Mouse (Mus musculus) cerebellum, postnatal 14 days (tissue): ENCODE measurements at regions not wholly inside any gene's neighbourhood (a gene's known extent, or its start where the extent isn't known, plus 50 kb on each side); places are given as distances from the start of the nearest gene placed in this dataset.

ENCODE experiments used
- DNase-seq, 2 experiments: peaks; one replicate each; pipeline ENCODE4 v3.0.0; 2021; ENCODE audit warnings: mixed read lengths in 2 of 2

DNA sequence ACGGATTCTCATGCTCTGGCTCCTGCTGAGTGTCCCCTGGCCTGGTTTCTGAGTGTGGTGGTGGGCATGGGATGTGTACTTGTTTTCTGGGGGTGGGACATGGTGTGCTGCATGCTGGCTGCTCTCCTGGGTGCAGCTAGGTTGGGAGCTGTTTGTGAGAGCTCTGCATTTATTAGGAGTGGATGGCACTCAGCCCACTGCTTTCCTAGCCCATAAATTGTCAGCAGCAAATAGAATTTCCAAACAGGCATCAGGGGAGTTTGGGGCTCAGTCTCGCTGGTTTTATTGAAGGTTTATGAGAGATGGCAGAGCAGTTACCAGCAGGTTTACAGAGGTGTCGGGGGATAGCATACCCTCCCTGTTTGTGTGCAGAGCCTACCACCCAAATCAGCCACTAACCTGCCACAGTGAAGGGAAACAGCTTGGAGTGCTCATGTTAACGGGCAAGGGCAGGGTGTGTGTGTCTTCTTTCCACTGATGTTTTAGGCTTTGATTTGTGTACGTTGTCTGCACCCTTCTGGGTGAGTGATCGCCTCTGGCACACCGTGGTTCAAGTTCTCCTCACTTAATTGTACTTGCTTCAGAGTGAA lies 372.6 kb downstream of the Eipr1 start:
- no peak for DNase-seq

DNA sequence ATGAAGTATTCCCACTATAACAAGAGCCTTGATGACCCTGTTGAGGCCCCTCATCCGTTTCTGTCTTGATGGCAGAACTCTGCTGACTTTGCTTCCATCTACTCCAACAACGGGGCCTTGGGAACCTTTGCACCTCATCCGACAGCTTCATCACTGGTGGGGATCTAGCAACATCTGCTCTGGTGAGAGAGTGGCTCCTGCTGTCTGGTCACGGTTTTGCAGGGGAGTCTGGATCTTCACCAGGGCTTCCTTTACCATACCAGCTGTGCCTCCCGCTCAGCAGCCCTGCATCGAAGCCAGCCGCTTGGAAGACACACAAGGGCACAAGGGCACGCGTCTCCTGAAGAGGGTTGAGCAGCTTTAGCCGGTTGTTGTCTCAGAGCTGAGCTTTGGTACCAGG lies 377.2 kb downstream of the Eipr1 start:
- DNase-seq = peak in 1 of 2 experiments; percentile 46

- peak in 1 of 2 experiments; percentile 45 for DNase-seq
These were observed 377.7 kb downstream of the Eipr1 start for GRCm38 (mm10) chr12:29129331-29129730.

DNA sequence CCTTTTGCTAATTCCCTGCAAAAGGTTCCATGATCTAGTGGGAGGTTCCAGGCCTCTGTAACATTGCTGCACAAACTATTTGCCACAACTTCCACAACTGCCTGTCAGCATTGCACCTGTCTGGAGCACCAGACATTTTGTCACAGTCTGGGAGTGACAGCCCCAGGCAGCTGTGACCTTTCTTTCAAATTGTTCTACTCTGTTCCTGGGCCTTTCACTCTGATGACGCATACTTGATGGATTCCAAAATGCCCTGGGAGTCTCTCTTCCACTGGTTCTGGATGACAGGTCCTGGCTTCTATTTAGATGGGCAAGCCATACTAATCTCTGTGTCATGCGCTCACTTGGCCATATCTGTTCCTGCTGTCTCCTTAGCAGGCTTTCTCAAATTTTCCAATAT lies 382.7 kb downstream of the Eipr1 start:
- no peak for DNase-seq

GRCm38 (mm10) chr12:29136850-29137268 lies 385.3 kb downstream of the Eipr1 start:
- DNase-seq = peak; percentile 96 to 98

DNA sequence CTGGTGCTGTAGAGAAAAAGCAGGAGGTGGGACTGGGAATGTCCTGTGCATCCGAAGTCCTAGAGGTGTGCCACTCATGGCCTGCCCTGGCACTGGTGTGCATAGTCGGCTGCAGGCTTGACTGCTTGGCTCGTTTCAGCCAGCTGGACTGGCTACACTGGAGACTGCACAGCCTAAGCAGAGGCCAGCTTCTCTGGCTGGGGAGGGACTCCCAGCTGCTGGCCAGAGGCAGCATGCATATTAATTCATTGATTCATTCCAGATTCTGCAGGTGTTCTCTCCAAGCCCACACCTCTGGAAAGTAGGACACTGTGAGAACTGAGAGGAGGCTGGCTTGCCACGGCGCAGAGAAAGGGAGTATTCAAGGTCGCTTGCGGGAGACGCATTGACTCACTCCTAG lies 385.9 kb downstream of the Eipr1 start:
- peak; percentile 57 to 59 for DNase-seq

- DNase-seq = peak in 1 of 2 experiments; percentile 51
These were observed 387.6 kb upstream of the Myt1l start for GRCm38 (mm10) chr12:29140576-29140975.

- DNase-seq = peak; percentile 90 to 92
These were observed 387.1 kb upstream of the Myt1l start for GRCm38 (mm10) chr12:29141132-29141531.

DNA sequence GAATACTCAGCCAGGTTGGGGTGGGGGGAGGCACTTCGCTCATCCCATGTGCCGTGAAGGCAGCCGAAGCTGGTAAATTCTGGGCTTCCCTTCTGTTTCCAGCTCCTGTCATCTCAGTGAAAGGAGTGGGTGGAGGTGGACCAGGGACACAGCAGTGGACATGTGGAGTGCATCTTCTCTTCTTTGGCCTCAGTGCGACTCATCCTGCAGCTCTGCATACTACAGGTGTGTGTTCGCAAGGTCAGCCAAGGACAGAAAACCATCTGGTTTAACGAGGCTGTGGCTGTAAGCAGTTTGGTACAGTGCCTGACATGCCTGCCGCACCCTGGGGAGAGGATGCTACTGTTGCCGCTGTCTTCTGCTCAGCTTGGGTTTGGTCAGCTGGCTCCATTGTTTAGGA lies 386.3 kb upstream of the Myt1l start:
- peak; percentile 58 to 59 for DNase-seq

DNA sequence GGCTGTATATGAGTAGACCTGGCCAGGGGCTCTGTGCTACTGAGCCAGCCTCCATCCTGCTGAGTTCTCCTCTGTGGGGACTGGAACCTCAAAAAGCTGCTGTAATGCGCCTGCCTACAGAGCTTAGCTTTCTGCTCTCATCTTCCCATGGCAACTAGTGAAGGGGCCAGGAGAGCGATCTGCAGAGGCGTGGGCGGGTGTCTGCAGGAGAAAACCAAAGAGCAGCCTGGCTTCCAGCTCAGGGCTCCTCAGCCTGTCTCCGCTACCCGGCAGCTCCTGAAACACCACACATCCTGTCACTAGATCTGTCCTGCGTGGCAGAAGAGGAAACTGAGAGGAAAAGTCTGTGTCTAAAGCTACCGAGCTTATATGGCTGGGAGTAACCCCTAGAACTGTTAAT lies 384.9 kb upstream of the Myt1l start:
- DNase-seq = peak; percentile 40 to 44

GRCm38 (mm10) chr12:29160920-29161319 lies 367.3 kb upstream of the Myt1l start:
- DNase-seq = no peak

DNA sequence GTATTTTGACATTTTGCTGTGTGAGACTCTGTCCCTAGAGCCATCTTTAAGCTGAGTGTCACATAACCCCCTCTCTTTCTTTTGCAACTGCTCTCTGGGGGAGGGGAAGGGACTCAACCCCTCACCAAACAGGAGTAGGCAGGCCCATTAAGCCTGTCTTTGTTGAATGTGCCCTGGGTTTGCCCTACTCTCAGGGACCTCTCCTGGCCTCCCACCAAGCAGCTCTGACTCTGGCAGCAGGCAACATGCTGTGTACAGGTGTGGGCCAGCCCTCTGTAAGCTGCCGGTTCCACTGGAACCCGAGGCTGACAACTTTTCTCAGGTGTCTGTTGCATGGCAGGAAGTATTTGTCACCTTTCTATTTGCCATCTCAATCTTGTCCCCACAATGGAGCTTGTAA lies 366.6 kb upstream of the Myt1l start:
- no peak for DNase-seq

DNA sequence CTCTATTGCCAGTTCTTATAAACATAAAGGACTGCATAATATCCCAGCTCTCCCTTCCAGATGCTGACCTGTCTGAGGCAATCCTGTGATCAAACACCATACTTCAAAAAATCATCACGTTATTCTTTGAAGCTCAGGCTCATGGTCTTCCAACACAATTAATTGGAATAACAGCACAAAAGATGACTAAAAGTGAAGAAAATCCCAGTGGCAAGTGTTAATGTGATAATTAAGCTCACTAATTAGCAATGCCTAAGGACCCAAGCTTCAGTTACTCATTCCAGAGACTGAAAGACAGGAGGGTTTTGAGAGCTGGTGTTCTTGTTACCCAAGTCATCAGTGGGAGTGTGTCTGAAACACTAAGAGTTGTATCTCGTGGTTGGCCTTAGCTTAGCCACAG lies 363.5 kb upstream of the Myt1l start:
- DNase-seq = no peak

GRCm38 (mm10) chr12:29166316-29166715 lies 361.9 kb upstream of the Myt1l start:
- no peak for DNase-seq

GRCm38 (mm10) chr12:29167922-29168321 lies 360.3 kb upstream of the Myt1l start:
- DNase-seq = no peak

GRCm38 (mm10) chr12:29175698-29176440 lies 352.3 kb upstream of the Myt1l start:
- DNase-seq = no peak

- DNase-seq = no peak
These were observed 351.0 kb upstream of the Myt1l start for GRCm38 (mm10) chr12:29177145-29177544.

DNA sequence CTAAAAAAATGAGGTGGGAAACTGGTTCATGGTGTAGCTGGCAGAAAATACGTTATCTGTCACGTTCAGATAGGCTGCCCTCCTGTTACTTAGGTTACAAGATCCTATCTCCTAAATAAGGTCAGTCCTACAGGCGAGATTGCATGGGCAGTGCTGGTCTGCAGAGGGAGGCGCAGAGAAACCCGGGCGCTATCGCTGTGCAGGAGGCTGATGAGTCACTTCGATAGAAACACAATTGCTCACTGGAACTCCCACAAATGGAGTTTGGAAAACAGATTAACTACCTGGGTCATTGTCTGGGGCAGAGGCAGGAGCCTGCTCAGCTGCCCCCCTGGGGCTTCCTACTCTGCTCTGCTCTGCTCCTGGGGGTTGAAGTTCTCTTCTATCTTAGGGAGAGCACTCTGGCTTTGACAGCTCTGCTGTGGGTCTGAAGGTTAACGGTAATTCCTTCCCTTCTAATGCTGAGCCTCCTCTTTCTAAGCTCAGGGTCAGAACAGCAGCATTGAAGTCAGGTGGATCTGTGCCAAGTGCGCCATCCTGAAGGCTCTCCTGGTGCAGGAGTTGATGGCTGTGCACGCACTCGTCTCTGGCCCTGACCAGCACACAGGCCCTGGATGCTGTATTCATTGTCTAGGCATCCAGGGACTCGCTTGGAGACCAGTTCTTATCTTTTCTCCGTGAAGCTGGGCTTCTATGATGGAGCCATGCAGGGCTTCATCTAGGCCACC lies 349.9 kb upstream of the Myt1l start:
- DNase-seq = peak in 1 of 2 experiments; percentile 16

DNA sequence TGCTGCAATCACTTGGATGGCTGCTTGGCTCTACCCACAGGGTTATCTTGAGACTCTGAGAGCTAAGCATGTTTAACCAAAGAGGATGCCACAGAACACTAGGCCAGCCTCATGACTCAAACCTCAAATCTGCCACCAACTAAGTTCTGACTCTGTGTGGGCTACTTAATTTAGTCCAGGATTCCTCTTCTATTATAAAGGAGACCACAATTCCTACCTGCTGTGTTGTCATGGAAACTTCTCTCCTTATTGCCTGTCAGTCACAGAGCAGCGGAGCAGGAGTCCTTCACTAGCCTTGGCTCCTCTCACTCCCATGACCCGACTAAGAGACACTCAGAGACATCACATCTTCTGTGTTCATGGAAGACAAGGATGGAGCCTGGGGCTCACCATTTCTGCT lies 348.8 kb upstream of the Myt1l start:
- DNase-seq = no peak

- DNase-seq = no peak
These were observed 347.6 kb upstream of the Myt1l start for GRCm38 (mm10) chr12:29180576-29180975.

DNA sequence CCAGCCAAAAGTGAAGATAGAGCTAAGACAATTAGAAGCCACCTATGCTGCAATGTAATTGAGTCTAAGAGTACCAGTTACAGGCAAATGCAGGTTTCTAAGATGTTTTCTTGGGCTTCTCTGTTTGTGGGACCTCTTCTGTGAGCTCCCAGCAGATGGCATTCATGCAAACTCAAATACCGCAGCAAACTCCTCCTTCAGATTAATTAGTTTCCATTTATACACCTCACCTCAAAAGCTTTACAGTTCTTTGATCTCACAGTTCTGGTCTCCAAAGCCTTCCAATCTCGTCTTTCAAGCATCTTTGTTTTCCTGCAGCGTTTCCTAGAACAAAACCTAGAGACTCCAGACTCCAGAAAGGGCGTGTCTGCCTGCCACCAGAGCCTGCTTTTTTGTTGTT lies 340.6 kb upstream of the Myt1l start:
- DNase-seq = no peak

- no peak for DNase-seq
These were observed 335.8 kb upstream of the Myt1l start for GRCm38 (mm10) chr12:29192391-29192790.

- no peak for DNase-seq
These were observed 316.2 kb upstream of the Myt1l start for GRCm38 (mm10) chr12:29211946-29212345.

DNA sequence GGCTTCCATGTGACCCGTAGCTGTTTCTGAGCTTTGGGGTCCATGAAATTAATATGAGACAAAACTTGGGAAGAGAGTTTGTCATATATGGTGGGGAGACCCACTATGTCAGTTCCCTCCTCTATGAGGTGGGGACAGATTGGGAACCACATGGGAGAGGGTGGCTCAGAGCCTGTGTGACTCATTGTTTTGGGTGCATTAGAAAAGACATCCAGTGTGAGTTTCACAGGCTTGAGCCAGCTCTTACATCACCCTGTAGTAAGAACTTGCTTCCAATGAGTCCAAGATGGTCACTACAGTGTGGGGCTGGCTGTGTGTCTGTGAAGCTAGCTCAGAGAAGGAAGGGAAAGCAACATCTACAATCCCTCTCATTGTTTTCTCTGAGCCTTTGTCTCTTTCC lies 314.6 kb upstream of the Myt1l start:
- DNase-seq = no peak
